Mouse (Mus musculus) spleen, adult 2 months (tissue): ENCODE data around the gene Pmm2. TPM values are rescaled to one million over a fixed set of nuclear protein-coding genes. Genes with fewer than 3 reads are reported as not detected.

Experiments
- DNase-seq, 2 experiments: peaks; one replicate each; pipeline versions ENCODE4 v3.0.0 to v3.0.0-alpha.2; 2012 to 2021; ENCODE audit warnings: low spot score in 2 of 2, low read depth in 1 of 2
- H3K27ac ChIP-seq: fragments of 200-500 bp; 2 replicates; pipeline ENCODE4 v1.5.1; 2012; ENCODE audit warnings: low read length, inconsistent platforms; ENCODE audit not compliant: insufficient read depth
- H3K27me3 ChIP-seq: fragments of 200-500 bp; 2 replicates; pipeline ENCODE4 v1.6.1; 2012; ENCODE audit warnings: mild to moderate bottlenecking, moderate library complexity, low read length, inconsistent platforms; ENCODE audit not compliant: control insufficient read depth, insufficient read depth
- H3K36me3 ChIP-seq: fragments of 200-500 bp; 2 replicates; pipeline ENCODE4 v1.6.1; 2012; ENCODE audit warnings: mild to moderate bottlenecking, low read length, inconsistent platforms; ENCODE audit not compliant: control insufficient read depth, insufficient read depth
- H3K4me1 ChIP-seq: fragments of 200-500 bp; 2 replicates; pipeline ENCODE4 v1.6.1; 2011; ENCODE audit warnings: inconsistent platforms; ENCODE audit not compliant: control insufficient read depth, insufficient read depth, insufficient read length
- H3K4me3 ChIP-seq: fragments of 200-500 bp; 2 replicates; pipeline ENCODE4 v1.5.1; 2011; ENCODE audit warnings: mild to moderate bottlenecking, inconsistent platforms; ENCODE audit not compliant: insufficient read depth, insufficient read length; ENCODE audit errors: extremely low read depth
- CTCF ChIP-seq: fragments of 200-500 bp; IDR thresholded peaks from 2 replicates; pipeline ENCODE4 v1.5.1; 2011; ENCODE audit warnings: mild to moderate bottlenecking, inconsistent platforms; ENCODE audit not compliant: insufficient read depth, insufficient read length, insufficient replicate concordance; ENCODE audit errors: extremely low read depth
- POLR2A ChIP-seq: fragments of 200-500 bp; IDR thresholded peaks from 2 replicates; pipeline ENCODE4 v1.6.1; 2011; ENCODE audit warnings: low read depth, low read length, inconsistent platforms
- WGBS: fragments of 180-500 bp; shearing (Covaris S2); methylation state at CpG from one replicate; pipeline ENCODE4 v1.1.7; 2018; 5-methylcytosine and 5-hydroxymethylcytosine counted together
- polyA plus RNA-seq: library from polyadenylated mRNA; depleted of rRNA; stranded (reverse); fragments of >200 nt; gene quantifications from 2 replicates; pipeline ENCODE4 v1.2.3, GENCODE M21; 2012

Pmm2 gene
- polyA plus RNA-seq, 1 experiment: 50.2 TPM

DNA sequence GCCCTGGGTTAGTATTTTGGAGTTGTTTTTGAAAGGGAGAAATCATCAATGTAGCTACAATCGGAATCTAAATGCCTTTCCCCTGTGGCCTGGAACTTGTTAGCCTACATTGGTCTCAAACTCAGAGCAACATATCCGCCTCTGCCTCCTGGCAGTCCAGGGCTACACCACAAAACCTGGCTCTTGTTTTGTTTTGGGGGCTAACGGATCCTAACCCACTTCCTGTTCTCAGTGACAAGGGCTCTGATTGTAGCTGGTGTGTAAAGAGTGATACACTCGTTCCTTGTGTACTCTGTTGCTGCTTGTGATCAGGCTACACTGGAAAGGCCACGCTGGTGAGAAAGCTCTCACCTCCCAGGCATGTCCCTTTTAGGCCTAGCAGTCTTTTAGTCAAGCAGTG, 6.0 kb upstream of the Pmm2 start:
- Histone ChIP-seq H3K27me3 (no peaks in the 10 kb centered on the region), H3K27ac (no peak overlapping the region), H3K36me3 (no peaks in the 10 kb centered on the region; the same call in 1 of the 2 replicates), H3K4me1 (peaks cover 5% of the 10 kb centered on the region; the same call in 1 of the 2 replicates), H3K4me3 (no peak overlapping the region)
- WGBS: 25% methylated on average over 5 of the region's 5 CpGs
- TF ChIP-seq CTCF (no peak), POLR2A (no peak)
- no peak for DNase-seq

DNA sequence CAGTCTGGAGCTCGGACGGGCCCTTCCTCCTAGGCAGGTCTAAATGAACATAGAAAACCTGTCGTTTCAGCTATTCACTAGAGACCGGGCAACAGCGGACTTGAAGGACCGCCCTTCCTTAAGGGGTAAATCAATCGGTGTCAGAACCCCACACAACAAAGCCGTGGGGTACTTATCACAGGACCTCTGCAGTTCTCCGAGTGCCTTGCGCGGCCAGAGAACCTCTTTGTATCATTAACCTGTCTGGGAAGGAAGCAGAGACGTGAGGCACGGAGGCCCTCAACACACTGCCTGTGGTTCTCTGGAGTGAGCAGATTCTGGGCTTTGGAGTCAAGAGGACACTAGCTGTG, 632 bp upstream of the Pmm2 start:
- no peaks in the 10 kb centered on the region for H3K27me3 ChIP-seq
- peaks cover 5% of the 10 kb centered on the region; the same call in 1 of the 2 replicates for H3K4me1 ChIP-seq
- peak overlapping the region; percentile 93 for H3K27ac ChIP-seq
- no peak for DNase-seq
- TF ChIP-seq CTCF (no peak), POLR2A (no peak)
- 1% methylated on average over 13 of the region's 13 CpGs for WGBS
- peak overlapping the region; percentile 99 for H3K4me3 ChIP-seq
- no peaks in the 10 kb centered on the region; the same call in none of the 2 replicates for H3K36me3 ChIP-seq

DNA sequence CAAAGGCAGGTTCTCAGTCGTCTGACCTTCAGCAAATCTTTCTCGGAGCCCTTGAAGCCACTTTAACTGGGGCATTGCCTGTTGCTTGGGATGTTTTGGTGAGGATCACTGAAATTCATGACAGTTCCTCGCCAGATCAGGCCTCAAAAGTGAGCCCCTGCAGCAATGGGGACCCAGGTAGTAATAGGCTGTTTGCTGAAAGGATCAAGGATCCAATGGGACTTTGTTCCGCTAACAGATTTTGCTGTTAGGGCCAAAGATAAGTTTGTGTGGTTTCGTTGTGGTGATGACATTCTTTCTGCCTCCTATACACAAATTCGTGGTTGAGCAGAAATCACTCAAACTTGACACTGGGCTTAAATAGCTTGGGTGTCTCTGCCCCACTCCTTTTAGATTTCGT, 657 bp downstream of the Pmm2 start:
- peaks cover 3% of the 10 kb centered on the region for H3K36me3 ChIP-seq
- WGBS: 25% methylated on average over 7 of the region's 7 CpGs
- peaks cover 5% of the 10 kb centered on the region; the same call in 1 of the 2 replicates for H3K4me1 ChIP-seq
- H3K27me3 ChIP-seq: no peaks in the 10 kb centered on the region
- peak overlapping the region; percentile 93 for H3K27ac ChIP-seq
- no peak for DNase-seq
- H3K4me3 ChIP-seq: peak overlapping the region; percentile 99
- TF ChIP-seq CTCF (no peak), POLR2A (no peak)

DNA sequence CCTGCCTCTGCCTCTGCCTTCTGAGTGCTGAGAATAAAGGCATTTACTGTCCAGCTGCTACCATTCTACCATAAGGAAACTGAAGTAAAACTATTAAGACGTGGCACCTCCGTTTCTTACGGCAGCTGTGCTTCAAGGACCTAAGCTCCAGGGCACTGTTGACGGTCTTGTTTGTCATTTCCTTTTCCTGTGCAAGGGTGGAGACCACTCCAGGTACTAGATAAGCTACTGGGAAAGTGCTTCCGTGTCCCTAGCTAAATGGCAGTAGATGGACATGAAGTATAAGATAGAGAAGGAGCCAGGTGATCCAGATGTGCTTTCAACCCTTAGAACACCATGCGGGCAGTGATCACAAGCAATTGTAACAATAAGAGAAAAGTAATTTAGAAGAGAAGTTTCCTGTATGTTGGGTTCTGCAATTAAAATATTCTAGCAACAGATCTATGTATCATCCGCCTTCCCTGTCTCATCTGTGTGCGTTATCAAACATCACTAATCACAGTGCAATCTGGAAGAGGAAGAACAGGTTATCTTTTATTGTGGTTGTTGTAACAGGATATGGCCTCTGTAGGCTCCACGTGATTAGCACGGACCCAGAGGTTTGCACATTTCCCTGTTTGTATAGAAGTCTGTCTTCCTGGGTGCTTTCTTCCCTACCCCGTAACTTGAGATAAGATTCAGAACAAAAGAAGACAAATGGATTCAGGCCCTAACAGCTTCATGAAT, 2.2 kb downstream of the Pmm2 start:
- Histone ChIP-seq H3K36me3 (peaks cover 11% of the 10 kb centered on the region), H3K27ac (no peak overlapping the region), H3K4me1 (peaks cover 5% of the 10 kb centered on the region; the same call in 1 of the 2 replicates), H3K27me3 (no peaks in the 10 kb centered on the region), H3K4me3 (no peak overlapping the region)
- WGBS: 57% methylated on average over 11 of the region's 11 CpGs
- no peak for TF ChIP-seq POLR2A
- TF ChIP-seq CTCF: no peak
- DNase-seq: peak in 1 of 2 experiments; percentile 12

DNA sequence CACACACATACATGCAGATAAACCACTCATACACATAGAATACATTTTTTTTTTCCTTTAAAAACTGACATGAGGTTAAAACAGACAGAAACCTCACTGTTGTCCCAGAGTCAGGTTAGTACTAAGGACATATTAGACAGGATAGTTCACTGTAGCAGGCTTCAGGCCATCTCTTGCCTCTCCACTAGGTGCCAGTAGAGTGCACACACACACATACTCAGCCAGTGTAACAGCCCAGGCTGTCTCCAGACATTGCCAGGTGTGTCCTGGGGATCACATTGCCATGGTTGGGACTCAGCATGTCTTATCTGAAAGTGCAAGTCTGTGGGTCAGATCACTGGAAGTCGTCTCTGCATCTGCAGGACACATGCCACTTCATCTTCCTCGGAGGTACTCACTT, 6.4 kb downstream of the Pmm2 start:
- H3K4me1 ChIP-seq: no peaks in the 10 kb centered on the region
- H3K27me3 ChIP-seq: no peaks in the 10 kb centered on the region
- no peak overlapping the region for H3K4me3 ChIP-seq
- WGBS: 80% methylated on average over 2 of the region's 2 CpGs
- peak; percentile 11 to 43 for DNase-seq
- no peak overlapping the region for H3K27ac ChIP-seq
- TF ChIP-seq POLR2A: no peak
- TF ChIP-seq CTCF: peak; percentile 63; the same call in 1 of the 2 replicates
- H3K36me3 ChIP-seq: peaks cover 43% of the 10 kb centered on the region

DNA sequence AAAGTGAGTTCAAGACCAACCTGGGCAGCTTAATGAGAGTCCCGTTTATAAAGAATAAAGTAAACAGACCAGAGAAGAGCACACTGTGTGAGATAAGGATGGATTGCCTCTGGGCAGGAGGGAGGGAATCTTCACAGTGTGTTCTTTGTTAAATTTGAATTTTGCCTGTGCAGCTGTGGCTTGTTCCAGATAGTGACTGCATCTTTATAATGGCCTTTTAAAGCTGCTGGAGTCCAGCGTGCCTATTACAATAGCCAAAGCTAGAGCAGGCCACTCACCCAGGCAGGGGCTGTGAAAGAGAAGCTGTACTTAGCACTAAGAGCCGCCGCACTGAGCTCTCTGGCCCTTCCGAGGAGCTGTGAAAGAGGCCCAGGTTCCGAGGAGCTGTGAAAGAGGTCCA, 8.1 kb downstream of the Pmm2 start:
- WGBS: 93% methylated on average over 6 of the region's 6 CpGs
- TF ChIP-seq CTCF: no peak
- TF ChIP-seq POLR2A: no peak
- Histone ChIP-seq H3K4me1 (no peaks in the 10 kb centered on the region), H3K36me3 (peaks cover 52% of the 10 kb centered on the region), H3K27ac (no peak overlapping the region), H3K27me3 (no peaks in the 10 kb centered on the region), H3K4me3 (no peak overlapping the region)
- DNase-seq: no peak

DNA sequence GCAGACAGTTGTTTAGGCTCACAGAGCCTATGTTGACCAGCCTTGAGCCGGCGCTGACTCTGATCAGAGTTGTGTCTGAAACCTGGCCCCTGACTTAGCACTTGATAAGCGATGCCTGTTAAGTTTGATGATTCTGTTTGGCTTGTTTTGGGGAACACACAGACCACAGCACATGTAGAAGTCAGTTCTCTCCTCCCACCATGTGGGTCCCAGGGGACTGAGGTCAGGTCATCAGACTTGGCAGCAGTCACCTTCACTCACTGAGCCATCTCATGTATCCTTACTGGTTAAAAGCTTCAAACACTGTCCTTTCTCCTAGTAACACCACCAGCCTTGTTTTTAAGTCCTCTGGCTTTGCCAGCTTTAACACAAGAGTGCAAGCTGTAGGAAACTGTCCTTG, 12.5 kb downstream of the Pmm2 start:
- H3K36me3 ChIP-seq: peaks cover 50% of the 10 kb centered on the region
- no peaks in the 10 kb centered on the region for H3K4me1 ChIP-seq
- no peak overlapping the region for H3K27ac ChIP-seq
- DNase-seq: no peak
- WGBS: 83% methylated on average over 3 of the region's 3 CpGs
- no peak overlapping the region for H3K4me3 ChIP-seq
- no peaks in the 10 kb centered on the region for H3K27me3 ChIP-seq
- no peak for TF ChIP-seq POLR2A
- no peak for TF ChIP-seq CTCF
